Mouse (Mus musculus) layer of hippocampus, adult 11-12 months (tissue): ENCODE measurements around the gene Cacna1i.

Source experiments
- DNase-seq: peaks from one replicate; pipeline ENCODE4 v3.0.0; 2022; ENCODE audit warnings: low spot score

Gene Cacna1i

DNA sequence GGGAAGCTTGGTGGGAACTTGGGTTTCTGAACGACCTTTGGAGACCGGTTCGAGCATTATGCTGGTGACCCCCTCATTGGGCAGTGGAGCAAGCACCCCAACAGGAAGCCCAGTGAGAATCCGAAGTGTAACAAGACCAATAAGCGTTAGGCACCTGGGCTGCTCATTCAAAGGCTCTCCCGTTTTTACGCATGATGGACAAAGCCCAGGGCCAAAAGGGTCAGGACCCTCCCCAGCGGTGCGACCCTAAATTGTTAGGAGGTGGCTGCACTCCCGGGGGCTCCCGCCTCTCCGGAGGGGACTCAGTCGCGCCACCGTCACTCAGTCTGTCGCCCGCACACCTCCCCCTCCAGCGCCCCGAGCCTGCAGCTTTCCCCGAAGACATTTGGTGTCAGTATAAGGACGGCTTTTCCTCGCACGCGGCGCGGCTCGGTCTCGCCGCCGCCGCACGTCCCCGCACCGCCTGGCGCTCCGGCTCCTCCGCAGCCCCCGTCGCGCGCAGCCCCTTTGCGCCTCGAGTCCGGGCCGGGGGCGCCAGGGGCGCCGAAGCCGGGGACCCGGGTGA is at the start of gene Cacna1i:
Cacna1i (plus strand) TSS at position 388 of the 565 bp plus-strand sequence.
- DNase-seq, result peak; percentile 51

DNA sequence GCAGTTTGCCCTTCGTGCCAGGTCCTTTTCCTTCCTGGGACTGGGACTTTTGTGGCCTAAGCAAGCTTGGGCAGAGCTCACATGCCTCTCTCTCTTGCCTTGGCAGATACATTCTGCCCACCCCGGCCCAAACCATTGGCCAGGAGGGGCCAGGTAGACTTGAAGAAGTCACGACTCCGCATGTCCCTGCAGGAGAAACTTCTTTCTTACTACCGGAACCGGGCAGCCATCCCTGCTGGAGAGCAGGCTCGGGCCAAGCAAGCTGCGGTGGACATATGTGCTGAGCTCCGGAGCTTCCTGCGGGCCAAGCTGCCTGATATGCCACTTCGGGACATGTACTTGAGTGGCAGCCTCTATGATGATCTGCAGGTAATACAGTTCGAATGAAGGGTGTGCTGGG is 38.9 kb upstream of the Cacna1i start:
- no peak for DNase-seq

DNA sequence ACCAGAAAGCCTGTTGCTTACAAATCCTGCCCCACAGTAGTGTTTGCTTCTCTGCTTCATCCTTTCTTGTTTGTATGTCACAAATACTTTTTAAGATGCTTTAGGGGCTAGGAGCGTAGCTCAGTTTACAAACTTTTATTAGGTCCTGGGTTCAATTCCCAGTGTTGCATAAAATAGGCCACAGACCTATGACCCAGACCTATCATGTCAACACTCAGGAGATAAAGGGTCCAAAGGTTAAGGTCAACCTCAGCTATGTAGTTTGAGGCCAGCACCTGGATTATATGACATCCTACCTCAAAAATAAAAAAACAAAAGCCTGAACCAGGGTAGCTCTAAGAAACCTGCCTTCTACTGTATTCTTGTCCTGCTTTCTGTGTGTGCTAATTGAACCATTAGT is 38.4 kb upstream of the Cacna1i start:
- no peak for DNase-seq

DNA sequence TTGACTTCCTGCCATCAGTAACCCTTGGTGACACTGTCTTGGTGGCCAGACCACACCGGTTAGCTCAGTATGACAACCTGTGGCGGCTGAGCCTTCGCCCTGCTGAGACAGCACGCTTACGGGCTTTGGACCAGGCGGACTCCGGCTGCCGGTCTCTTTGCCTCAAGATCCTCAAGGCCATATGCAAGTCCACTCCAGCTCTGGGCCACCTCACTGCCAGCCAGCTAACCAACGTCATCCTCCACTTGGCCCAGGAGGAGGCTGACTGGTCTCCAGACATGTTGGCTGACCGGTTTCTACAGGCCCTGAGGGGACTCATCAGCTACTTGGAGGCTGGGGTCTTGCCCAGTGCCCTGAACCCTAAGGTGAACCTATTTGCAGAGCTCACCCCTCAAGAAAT is 37.4 kb upstream of the Cacna1i start:
- no peak for DNase-seq

DNA sequence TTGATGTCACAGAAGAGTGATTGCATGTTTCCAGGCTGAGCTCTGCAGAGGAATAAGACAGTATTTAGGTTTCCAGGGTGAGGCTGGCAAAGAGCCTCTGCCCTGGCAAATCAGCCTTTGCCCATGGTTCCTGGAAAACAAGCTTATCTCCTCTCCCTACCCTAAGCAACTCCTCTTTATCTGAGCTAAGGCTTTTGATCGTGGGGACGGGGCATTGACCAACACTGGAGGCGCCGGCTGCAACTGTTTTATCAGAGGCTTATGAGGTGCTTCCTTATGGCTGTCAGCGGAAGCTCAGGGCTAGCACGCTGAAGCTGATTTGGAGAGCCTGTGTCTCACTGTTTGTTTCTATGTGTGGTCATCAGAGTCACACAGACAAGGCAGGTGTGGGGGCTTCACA is 36.5 kb upstream of the Cacna1i start:
- DNase-seq, result no peak

DNA sequence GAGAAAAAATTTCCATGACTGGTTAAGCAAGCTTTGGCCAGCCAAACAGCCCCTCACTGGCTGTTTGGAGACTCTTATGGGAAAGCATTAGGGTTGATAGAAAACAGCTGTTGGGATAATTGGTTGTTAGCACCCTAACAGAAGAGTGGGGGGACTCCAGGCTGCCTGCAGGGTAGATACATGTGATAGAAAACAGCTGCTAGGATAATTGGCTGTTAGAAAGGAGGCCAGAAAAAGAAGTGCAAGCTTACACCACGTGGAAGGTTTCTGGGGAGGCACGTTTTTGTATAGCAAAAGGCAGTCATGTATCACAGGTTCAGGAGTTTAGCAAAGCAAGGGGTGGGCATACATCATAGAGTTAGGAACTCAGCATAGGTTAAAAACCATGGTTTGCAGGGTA is 33.5 kb upstream of the Cacna1i start:
- DNase-seq, result no peak

DNA sequence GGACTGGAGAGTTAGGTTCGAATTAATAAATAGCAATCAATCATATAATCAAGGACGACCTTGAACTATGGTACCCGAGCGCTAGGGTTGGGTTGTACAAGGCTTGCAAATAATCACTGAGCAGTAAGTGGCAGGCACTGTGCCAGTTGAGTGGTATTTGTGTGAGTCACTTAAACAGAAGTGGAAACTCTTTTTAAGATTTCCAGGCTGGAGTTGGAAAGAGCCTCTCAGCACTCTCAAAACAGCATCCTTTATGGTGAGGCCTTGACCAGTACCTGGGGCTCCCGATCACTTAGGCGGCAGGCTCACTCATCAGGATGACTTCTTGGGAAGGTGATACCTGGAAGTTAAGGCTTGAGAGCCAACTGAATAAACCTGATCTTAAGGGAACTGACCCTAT is 32.8 kb upstream of the Cacna1i start:
- no peak for DNase-seq

DNA sequence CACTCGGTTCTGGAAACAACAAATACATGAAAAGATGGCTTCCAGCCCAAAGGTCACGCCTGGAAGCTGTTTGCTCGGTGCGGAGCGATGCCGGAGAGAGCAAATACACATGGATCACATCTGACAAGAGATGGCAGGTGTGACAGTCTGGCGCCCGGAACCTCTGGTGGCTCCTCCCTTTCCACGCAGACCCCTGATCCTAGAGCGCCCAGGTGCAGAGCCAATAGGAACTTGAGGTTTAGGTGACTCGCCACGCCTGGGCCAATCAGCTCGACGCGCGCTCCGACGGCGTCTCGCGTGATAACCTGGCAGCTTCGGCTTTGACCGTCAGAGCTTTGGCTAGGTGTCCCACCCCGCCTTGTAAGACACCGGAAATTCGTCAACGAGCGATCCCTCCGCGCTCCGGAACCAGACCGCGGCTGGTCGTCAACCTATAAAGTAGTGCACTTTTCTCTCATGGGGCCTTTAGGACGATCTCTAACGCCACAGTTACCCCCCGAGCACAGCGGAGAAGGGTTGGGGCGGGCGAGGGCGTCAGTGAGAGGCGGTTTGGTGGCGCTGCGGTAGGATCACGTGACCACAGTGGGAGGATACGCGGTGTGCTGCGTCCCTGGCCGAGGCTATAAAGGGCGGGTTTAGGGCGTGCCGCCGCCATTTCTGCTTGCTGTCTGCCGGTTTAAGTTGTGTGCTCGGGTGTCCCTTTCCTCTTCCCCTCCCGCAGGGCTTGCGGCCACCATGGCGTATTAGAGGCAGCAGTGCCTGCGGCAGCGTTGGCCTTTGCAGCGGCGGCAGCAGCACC is 32.0 kb upstream of the Cacna1i start, which contains the start of gene Atf4:
Atf4 (plus strand) TSS at position 338 of the 799 bp plus-strand sequence.
- peak; percentile 99 for DNase-seq

DNA sequence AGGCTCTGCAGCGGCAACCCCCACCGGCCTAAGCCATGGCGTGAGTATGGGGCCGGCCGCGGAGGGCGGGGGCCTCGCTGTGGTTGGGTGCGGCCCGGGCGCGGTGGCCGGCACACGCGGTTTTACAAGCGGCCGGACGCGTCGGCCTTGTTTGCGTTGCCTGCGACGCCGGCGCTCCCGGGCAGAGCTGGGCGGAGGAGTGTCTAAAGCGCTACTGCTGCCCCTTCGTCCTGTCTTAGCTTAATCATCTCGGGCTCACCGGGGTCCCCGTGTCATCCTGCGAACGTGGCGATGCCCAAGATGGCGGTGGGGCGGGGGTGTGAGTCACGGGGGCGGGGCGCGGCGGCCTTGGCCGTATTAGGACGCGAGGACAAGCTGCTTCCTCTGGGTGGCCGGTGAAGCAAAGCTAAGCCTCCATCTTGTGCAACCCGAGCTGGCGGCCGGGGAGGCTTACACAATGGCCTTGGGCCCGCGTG is 31.4 kb upstream of the Cacna1i start:
- peak; percentile 75 for DNase-seq

DNA sequence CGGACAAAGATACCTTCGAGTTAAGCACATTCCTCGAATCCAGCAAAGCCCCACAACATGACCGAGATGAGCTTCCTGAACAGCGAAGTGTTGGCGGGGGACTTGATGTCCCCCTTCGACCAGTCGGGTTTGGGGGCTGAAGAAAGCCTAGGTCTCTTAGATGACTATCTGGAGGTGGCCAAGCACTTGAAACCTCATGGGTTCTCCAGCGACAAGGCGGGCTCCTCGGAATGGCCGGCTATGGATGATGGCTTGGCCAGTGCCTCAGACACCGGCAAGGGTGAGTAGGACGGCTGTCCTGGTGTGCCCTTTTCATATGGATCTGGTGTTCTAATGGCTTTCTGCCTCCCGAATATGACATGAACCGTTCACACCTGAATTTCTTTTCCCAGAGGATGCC is 30.8 kb upstream of the Cacna1i start:
- DNase-seq, result no peak

DNA sequence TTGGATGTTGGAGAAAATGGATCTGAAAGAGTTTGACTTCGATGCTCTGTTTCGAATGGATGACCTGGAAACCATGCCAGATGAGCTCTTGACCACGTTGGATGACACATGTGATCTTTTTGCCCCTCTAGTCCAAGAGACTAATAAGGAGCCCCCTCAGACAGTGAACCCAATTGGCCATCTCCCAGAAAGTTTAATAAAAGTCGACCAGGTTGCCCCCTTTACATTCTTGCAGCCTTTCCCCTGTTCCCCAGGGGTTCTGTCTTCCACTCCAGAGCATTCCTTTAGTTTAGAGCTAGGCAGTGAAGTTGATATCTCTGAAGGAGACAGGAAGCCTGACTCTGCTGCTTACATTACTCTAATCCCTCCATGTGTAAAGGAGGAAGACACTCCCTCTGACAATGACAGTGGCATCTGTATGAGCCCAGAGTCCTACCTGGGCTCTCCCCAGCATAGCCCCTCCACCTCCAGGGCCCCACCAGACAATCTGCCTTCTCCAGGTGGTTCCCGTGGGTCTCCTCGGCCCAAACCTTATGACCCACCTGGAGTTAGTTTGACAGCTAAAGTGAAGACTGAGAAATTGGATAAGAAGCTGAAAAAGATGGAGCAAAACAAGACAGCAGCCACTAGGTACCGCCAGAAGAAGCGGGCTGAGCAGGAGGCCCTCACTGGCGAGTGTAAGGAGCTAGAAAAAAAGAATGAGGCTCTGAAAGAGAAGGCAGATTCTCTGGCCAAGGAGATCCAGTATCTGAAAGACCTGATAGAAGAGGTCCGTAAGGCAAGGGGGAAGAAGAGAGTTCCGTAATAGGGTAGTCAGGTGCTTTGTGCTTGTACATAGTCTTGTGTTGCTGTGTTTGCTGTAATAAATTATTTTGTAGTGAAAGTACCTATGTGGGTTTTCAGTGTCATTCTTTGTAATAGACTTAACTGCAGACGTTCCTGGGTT is 30.1 kb upstream of the Cacna1i start:
- no peak for DNase-seq

DNA sequence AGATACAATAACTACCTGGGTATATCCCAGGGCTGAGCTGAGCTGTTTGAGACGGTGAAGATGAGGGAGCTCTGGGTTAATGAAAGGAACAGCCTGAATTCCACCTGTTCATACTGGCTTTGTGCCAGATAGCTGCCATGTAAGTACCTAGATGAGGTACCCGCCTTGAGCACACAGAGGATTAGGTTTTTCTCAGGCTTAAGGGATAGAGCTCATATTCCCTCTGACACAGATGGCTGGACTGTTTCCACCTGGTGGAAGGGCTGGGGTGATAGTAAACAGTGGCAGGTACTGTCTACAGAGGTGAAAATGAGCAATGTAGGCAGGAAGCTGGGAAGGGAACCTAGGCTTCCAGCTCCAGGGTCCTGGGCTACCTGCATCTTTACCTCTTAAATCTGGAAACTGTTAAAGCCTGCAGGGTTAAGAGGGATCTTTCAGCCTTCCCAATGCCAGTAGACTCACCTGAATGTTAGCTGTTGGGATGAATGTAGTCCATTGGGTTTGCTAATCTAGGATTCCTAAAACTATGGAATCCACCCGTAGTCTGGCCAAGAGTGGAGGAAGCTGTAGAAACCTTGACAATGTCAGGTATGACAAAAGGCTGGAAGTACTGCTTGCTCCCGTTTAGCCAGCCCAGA is 29.3 kb upstream of the Cacna1i start:
- no peak for DNase-seq

DNA sequence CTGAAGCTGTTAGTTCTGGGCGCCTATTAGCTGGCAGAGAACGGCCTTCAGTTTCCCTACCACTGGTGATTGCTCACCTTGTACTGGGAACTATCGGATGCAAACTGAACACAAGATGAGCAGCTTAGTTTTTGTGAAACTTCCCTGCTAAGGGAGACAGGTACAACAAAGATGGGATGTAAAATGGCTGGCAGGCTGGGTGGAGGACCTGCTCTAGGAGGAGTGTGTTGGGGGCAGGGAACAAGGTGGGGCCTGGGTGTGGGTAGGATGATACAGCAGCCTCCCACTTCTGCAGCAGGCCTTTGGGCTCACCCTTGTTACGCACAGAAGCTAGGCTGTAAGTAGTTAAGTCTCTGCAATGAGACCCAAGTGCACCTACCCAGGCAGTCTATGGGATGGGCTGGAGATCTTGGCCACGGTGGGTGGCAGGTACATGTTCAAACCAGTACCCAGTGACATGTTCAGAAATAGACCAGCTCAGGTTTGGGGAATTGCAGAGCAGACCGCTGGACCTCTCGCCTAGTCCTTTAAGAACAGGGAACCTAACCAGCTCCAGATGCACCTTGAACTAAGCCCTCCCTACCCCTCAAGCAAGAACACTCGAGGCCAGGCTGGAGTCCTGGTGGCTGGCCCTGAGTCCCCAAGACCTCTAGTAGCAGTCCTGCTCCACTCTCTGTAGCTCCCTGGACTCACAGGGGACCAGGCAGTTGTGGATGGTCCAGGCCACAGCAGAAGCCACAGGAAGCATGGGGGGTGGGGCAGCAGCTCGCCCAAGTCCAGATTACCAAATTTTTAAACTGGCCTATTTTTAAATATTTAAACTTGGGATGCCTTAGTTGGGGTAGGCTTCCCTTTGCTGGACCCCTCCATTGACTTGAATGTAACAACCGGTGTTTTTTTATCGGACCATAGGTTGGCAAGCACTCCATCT is 28.5 kb upstream of the Cacna1i start:
- peak; percentile 33 for DNase-seq

DNA sequence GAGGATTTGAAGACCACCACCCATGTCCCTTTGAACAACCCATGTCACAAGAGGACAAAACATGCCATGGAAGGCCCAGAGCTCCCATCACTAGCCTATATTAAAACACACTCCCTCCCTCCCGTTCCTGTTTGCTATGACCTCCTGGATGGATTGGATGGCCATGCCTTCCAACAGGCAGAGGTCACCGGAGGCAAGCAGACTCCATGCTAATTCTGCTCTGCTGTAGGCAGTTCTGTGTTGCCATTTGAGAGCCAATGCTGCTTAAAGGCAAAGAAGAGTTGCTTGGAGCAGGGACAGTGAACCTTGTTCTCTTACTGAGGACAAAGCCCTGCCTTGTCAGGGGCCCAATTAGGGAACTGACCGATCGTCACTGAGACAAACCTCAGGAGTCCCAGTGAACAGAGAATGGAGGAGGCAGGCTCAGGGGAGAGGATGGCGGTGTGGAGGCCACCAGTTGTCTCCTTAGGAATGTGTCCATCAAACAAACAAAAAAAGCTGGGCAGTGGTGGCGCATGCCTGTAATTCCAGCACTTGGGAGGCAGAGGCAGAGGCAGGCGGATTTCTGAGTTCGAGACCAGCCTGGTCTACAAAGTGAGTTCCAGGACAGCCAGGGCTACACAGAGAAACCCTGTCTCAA is 27.5 kb upstream of the Cacna1i start:
- no peak for DNase-seq

DNA sequence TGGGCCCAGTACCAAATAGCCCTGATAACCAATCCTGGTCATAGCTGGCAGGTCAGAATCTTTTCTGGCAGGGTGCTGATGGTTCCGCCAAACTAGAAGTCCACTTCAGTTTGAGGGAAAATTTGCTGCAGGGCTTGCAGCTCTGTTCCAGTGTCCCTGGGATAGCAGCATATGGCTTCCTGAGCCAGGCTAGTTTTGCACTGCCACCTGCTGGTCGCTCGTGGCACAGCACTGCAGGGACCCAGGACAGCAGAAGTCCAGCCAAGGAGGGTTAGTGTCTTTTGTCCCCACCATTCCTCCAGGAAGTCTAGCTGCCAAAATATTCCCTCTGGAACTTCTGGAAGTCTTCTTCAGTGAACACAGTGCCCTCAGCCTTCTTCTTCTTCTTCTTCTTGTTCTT is 26.4 kb upstream of the Cacna1i start:
- peak; percentile 85 for DNase-seq

DNA sequence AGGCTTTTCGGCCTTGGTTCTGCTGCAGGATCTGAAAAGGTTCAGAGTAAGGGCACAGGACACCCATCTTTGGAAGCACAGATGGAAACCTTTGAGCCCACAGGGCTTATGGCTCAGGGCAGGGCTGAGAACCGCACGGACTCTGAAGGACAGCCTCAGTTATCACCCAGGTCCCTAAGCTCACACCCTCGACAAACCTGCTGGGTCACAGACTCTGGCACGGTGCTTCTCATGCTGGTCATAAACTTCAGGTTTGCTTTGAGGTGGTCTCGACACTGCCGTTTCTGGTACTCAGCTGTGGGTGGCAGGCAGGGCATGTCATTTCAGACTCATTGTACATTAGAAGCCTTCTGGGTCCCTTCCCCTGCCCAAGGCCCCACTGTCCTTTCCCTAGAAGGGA is 25.9 kb upstream of the Cacna1i start:
- no peak for DNase-seq

DNA sequence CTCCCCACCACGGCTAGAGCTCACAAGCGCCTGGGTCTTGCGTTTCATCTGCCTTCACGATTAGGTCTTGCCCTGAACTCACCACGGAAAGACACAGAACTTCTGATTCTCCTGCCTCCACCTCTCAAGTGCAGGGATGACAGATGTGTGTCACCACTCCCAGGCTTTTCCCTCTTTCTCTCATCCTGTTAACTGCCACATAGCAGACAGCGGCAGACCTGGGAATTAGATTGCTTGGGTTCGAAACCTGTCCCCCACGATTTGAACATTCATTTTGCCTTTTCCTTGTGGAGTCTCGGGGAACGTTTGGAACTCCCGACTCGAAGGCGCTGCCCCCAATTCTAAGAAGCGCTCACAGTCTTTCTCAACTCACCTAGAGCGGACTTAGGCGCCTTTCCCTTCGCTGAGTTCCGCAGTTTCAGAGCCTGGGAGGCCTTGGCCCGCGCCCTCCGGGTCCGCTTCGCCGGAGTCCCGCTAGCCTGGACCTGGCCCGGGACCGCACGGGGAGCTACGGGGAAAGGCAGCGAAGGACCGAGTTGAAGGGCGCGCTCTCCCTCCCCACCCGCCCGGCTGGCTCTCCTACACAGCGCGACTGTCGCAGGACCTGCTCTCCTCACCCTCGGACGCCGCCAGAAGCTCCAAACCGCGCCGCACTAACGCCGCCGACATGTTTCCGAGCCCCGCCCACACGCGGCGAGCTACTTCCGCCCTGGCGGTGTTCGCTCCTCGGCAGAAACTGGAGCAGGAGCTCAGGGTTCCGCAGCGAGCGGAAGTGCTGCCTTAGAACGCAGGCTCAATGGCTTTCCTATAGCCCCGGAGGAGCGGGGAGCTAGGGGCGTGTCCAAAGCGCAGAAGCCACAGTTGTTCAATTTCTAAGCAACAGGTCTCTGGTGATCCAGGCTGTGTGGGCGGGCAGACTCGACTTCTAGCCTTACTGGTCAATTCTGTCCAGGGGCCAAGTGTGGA is 23.1 kb upstream of the Cacna1i start, which contains the start of gene Rps19bp1:
Rps19bp1 (minus strand) TSS at position 706 of the 966 bp plus-strand sequence.
- DNase-seq, result peak; percentile 91

DNA sequence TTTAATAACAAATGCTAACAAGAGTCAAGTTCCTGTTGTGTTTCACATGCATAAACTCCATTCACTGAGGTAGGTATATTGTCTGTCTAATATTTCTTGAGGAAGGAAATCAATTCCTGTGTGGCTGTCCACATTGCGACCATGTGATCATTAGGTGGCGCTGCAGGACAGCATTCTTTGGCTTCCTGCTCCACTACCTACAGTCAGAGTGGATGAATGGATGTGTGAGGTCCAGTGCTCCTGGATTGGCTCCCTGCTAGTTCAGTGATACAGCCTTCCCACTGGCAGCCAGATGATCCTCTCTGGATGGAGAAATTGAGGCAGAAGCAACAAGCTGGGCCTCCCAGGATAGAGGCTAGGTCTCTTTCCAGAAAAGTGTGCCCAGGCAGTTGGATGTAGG is 20.8 kb upstream of the Cacna1i start:
- DNase-seq, result peak; percentile 91

DNA sequence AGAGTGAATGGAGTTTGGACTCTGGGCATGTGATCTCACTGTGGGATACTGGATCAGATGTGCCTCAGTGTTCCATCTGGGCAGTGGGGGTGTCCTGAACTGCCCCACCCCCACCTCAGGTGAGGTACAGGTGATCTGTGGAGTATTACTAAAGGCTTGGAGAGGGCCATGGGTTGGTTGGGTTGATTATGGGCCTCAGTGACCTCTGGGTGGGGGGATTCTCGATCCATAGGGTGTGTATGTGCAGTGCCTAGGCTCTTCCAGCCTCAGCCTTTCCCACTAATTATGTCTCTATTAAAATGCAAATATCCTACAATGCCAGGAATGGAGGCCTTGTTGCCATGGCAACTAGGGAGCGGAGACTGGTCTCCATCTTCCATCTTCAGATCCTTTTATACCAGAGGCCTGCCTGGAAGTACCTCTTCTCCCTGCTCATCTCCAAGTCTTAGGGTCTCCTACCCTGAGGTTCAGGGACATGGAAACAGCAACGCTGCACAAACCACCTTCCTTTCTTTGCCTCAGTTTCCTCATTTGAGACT is 15.1 kb upstream of the Cacna1i start:
- no peak for DNase-seq
